Mouse (Mus musculus): ENCODE measurements around the gene Spg7.
"Not testable (repeated sequence)": the region's sequence is repeated elsewhere in the genome, so short reads cannot be mapped to it uniquely, and the experiment has no call there.

The Spg7 gene

DNA sequence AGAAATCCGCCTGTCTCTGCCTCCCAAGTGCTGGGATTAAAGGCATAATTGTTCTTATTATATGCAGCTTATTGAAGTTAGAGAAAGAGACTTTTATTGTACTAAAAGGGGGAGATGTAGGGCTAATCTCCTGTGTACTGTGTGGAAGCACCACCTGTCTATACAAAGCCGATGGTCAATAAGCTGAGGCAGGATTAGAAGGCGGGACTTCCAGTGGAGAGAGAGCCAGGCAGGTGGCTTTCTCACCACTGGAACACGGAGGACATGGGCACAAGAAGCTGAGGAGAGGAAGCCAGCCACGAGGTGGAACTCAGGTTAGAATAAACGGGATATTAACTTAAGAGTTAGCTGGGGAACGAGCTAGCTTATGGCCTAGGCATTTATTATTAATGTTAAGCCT lies at the start of gene Spg7:
Spg7 (plus strand) TSS at position 222 of the 400 bp plus-strand sequence.
- no peak for DNase-seq (ENCODE audit: low read depth, low spot score)

DNA sequence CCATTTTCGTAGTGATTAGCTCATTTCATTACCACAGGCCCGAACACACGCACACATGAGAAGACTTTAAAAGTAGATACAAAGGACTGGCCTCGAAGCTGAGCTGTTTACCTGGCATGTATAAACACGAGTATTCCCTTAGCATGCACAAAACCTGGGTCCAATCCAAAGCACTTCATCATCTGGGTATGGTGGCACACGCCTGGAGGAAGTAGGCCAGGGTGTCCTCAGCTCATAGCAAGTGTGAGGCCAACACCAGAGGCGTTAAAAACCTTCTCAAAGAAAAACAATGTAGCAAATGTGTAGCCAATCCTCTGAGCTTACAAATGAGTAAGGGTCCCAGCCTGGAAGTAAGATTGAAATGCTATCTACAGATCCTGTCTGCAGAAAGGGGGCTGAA lies 48.3 kb upstream of the Spg7 start:
- DNase-seq (ENCODE audit: low read depth, low spot score), result peak; percentile 41

- DNase-seq (ENCODE audit: low read depth, low spot score), result no peak
Observed at GRCm38 (mm10) chr8:123015074-123015473, 47.7 kb upstream of the Spg7 start.

GRCm38 (mm10) chr8:123017143-123017542 lies 45.6 kb upstream of the Spg7 start:
- no peak for DNase-seq (ENCODE audit: low read depth, low spot score)

DNA sequence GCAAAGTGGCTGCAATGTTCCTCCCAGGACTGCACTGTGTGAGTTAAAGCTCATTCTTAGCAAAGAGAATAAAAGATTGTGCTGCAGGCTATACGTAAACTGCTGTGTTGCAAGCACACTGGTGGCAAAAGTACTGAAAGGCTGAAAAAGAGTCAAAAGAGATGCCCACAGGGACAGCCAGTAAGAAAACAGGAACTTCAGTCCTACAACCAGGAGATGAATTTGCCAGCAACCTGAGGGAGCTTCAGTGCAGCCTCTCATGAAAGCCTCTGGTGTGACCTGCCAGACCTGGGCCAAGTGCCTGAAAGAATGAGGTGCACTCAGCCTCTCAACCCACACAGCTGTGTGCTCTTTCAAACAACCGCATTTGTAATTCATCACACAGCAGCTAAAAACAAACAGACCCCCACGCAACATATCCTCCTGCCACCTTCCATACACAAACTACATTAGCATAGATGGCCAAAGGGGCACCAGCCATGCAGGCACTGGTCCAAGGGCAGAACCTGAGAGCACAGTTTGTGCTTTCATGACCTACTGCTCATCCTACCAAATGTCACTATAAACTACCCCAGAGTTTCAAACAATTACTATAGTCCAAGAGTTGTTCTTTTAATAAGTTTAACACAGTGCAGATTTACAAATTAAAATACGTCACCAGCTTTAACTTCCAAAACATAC lies 44.1 kb upstream of the Spg7 start:
- DNase-seq (ENCODE audit: low read depth, low spot score), result no peak

- no peak for DNase-seq (ENCODE audit: low read depth, low spot score)
Observed at GRCm38 (mm10) chr8:123020084-123020483, 42.7 kb upstream of the Spg7 start.

DNA sequence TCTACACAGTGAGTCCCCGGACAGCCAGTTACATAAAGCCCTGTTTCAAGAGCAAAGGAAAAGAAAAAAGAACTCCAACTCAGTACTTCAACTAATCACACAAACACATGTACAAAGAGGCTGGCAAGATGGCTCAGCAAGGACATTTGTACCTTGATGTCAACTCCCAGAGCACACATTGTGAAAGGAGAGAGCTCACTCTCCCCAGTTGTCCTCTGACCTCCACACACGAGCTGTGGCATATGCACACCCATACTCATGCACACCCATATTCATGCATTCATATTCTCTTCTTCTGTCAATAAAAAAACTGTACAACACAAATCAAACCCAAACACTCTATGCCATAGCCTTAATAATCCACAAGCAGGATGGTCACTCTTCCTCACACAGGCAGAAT lies 41.9 kb upstream of the Spg7 start:
- no peak for DNase-seq (ENCODE audit: low read depth, low spot score)

GRCm38 (mm10) chr8:123021259-123021658 lies 41.5 kb upstream of the Spg7 start:
- no peak for DNase-seq (ENCODE audit: low read depth, low spot score)

- no peak for DNase-seq (ENCODE audit: low read depth, low spot score)
Observed at GRCm38 (mm10) chr8:123022727-123023126, 40.0 kb upstream of the Spg7 start.

GRCm38 (mm10) chr8:123024226-123024625 lies 38.5 kb upstream of the Spg7 start:
- DNase-seq (ENCODE audit: low read depth, low spot score), result no peak

- DNase-seq (ENCODE audit: low read depth, low spot score), result no peak
Observed at GRCm38 (mm10) chr8:123025951-123026351, 36.8 kb upstream of the Spg7 start.

- no peak for DNase-seq (ENCODE audit: low read depth, low spot score)
Observed at GRCm38 (mm10) chr8:123027786-123028185, 35.0 kb upstream of the Spg7 start.

GRCm38 (mm10) chr8:123030091-123030490 lies 32.7 kb upstream of the Spg7 start:
- DNase-seq (ENCODE audit: low read depth, low spot score), result not testable (repeated sequence)

DNA sequence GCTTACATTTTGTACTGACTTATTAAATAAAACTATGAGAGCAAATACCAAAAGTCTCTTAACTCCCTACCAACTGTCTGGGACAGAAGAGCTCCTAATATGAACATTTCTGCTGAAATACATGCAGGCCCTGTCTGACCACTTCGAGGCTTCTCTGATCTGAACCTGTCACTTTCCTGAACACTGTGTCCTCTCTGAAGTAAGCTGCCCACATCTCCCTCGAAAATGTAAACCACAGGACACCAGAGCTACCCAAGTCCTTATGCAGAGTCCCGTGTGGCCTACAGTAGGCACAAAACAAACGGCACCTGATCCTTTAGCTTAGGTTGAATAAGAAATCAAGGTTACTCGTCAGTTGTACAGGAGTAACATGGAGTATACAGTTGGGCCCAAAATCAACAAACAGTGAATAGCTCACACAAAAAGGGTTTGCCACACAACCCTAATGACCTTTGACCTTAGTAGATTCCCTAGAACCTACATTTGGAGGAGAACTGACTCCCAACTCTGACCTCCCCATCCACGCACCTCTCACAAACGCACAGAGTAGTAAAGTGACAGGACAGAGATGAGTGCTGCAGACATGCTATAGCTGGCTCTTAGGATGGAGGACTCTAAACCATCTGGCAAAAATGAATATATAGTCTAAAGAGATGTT lies 31.3 kb upstream of the Spg7 start:
- DNase-seq (ENCODE audit: low read depth, low spot score), result no peak

- DNase-seq (ENCODE audit: low read depth, low spot score), result no peak
Observed at GRCm38 (mm10) chr8:123032730-123033129, 30.0 kb upstream of the Spg7 start.

DNA sequence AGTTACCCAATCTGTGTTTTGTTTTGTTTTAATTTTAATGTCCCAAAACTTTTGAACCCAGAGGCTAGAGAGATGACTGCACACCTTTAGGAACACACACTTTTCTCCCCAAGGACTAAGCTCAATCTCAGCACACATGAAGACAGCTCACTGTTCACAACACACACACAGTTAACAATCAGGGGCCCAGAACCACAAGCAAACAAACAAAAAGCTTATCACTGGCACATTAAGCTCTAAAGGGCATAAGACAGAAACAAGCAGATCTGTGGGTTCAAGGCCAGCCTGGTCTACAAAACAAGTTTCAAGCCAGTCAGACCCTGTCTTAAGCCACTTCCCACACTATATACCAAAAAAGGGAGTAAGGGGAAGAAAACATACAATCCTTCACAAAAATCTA lies 29.3 kb upstream of the Spg7 start:
- no peak for DNase-seq (ENCODE audit: low read depth, low spot score)

DNA sequence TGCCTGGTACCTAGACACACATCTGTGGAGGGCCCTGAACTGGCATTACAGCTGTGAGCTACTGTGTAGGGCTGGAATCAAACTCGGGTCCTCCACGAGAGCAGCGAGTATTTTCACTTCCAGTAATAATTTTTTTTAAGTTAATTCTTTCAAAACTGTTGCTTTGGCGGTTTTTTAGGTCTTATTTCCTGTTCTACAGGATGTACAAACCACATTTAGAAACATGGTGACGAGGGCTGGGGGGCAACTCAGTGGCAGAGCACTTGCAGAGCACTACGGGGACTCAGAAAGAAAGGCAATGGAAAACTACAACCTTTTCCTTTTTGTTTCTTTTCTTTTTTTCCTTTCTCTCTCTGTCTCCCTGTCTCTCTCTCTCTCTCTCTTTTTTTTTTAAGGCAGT lies 28.6 kb upstream of the Spg7 start:
- DNase-seq (ENCODE audit: low read depth, low spot score), result no peak

DNA sequence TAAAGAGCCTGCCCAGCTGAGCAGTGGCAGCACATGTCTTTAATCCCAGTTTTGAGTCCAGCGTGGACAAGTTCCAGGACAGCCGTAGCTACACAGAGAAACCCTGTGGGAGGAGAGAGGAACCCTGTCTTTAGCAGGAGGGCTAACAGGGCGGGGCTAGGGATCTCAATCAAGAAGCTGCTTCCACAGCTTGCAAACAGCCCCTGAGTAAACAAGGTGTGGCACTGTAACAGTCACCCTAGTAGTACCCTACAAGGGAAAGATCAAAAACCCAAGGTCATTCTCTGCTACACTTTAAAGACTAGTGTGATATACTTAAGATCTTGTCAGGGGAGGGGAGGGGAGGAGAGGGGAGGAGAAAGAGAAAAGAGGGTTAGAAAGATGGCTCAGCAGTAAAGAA lies 25.8 kb upstream of the Spg7 start:
- DNase-seq (ENCODE audit: low read depth, low spot score), result no peak

GRCm38 (mm10) chr8:123037487-123037886 lies 25.3 kb upstream of the Spg7 start:
- no peak for DNase-seq (ENCODE audit: low read depth, low spot score)

- DNase-seq (ENCODE audit: low read depth, low spot score), result no peak
Observed at GRCm38 (mm10) chr8:123038351-123038750, 24.4 kb upstream of the Spg7 start.

DNA sequence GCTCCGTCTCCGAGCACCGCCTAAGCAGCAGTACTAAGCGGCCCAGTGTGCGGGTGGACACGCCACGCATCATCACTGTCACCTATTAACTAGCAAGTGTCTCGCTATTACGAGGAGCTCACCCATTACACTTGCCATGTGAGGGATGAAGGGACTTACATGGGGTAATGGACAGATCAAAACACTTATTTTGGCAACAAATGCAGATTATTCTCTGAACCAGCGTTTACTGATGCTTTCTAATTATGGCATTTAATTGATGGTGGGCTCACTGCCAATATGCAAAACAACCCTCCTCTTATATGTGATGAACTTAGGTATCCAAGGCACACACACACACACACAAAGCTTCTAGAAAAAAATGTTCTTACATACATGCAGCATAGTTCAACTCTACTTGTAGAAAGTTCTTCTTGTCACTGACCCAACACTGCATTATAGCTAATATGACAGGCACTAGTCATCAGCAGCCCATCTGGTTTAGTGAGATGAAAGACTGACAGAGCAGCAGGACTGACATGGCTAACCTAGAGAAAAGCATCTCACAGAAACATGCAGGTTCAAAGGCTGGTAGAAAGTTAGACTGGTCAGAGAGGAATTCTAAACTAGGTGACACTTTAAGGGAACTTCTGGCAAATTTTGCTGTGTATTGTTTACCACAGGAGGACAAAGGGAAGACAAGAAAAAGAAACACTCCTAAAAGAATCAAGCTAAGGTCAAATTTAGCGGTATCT lies 23.2 kb upstream of the Spg7 start:
- DNase-seq (ENCODE audit: low read depth, low spot score), result no peak

- no peak for DNase-seq (ENCODE audit: low read depth, low spot score)
Observed at GRCm38 (mm10) chr8:123040110-123040650, 22.6 kb upstream of the Spg7 start.

All from brain, adult 2 months (tissue).